Mouse (Mus musculus) heart, embryonic 11.5 days (tissue): ENCODE results near the gene Nkd2. TPM values are rescaled to one million over a fixed set of nuclear protein-coding genes. Genes with fewer than 3 reads are reported as not detected.

ENCODE experiments used
- ATAC-seq: fragments of 200-750 bp; cut with Nextera tagmentation; replicated peaks from 2 replicates; pipeline ENCODE4 v1.8.0; 2017; ENCODE audit warnings: moderate library complexity; ENCODE audit not compliant: insufficient number of reproducible peaks, low FRiP score, low TSS enrichment
- H3K27ac ChIP-seq: fragments of 300-500 bp; sonication (generic); 2 replicates; pipeline ENCODE4 v1.5.1; 2014; ENCODE audit warnings: mild to moderate bottlenecking, low read depth, low read length
- H3K27me3 ChIP-seq: fragments of 300-500 bp; sonication (generic); 2 replicates; pipeline ENCODE4 v1.6.1; 2014; ENCODE audit warnings: mild to moderate bottlenecking, low read length, mixed read lengths; ENCODE audit not compliant: control insufficient read depth, insufficient read depth
- H3K36me3 ChIP-seq: fragments of 300-500 bp; sonication (generic); 2 replicates; pipeline ENCODE4 v1.6.1; 2014; ENCODE audit warnings: mild to moderate bottlenecking, low read length, moderate library complexity, mixed read lengths; ENCODE audit not compliant: control insufficient read depth, insufficient read depth
- H3K4me1 ChIP-seq: fragments of 300-500 bp; sonication (generic); 2 replicates; pipeline ENCODE4 v1.6.1; 2014; ENCODE audit warnings: low read length; ENCODE audit not compliant: control insufficient read depth, insufficient read depth
- H3K4me2 ChIP-seq: fragments of 300-500 bp; sonication (generic); 2 replicates; pipeline ENCODE4 v1.6.1; 2014; ENCODE audit warnings: mild to moderate bottlenecking, moderate library complexity
- H3K4me3 ChIP-seq: fragments of 300-500 bp; sonication (generic); 2 replicates; pipeline ENCODE4 v1.5.1; 2014; ENCODE audit warnings: low read depth, low read length
- H3K9ac ChIP-seq: fragments of 300-500 bp; sonication (generic); 2 replicates; pipeline ENCODE4 v1.6.1; 2014; ENCODE audit warnings: mild to moderate bottlenecking, low read depth, low read length, moderate library complexity
- H3K9me3 ChIP-seq: fragments of 300-500 bp; sonication (generic); replicated peaks from 2 replicates; pipeline ENCODE4 v1.6.1; 2016; ENCODE audit warnings: low read length; ENCODE audit not compliant: control insufficient read depth
- WGBS: fragments of 180-500 bp; shearing (Covaris S2); extraction: QIAGEN DNeasy Blood & Tissue Kit; methylation state at CpG from one replicate; pipeline ENCODE4 v1.1.7; 2014; ENCODE audit not compliant: insufficient replicate concordance; 5-methylcytosine and 5-hydroxymethylcytosine counted together
- polyA plus RNA-seq: library from polyadenylated mRNA; unstranded; fragments of >200 nt; fragmentation: Nextera tagmentation; extraction: Ambion mirVana; gene quantifications from 2 replicates; pipeline ENCODE4 v1.2.1, GENCODE M21; 2014

The Nkd2 gene
- polyA plus RNA-seq, 1 experiment from 2014 or later: 2.4 TPM

DNA sequence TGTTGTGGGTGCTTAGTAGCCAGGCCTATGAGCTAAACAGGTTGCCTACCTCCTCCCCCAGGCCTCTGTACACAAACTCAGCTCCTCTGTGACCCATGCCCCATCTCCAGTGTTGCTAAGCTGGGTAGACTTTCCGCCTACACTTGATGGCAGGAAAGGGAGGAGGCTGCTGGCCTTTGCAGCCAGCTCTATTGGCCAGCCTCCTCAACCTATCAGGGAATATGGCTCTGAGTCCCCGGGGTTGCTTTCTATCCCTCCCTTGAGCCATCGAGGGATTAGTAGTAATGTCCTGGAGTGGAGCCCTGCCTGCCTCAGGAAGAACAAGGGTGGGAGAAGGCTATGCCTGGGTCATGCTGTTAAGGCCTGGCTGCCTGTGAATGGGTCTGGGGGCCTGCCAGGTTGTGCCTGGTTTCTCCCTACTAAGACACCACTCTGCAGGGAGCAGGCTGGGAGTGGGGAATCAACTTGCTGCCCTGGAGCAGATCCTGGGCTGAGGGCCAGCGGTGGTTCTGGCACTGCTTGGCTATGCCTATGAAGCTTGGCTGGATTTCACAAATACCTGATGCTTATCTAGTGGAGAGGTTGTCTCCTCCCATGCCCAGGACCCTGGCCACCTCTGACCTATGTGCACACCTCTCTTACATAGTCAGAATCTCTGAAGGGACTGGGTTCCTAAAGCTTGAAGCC is 73.8 kb downstream of the Nkd2 start:
- H3K9me3 ChIP-seq: no peaks in the 10 kb centered on the region
- H3K4me1 ChIP-seq: peaks cover 33% of the 10 kb centered on the region
- H3K36me3 ChIP-seq: peaks cover 3% of the 10 kb centered on the region; the same call in 1 of the 2 replicates
- H3K27me3 ChIP-seq: no peaks in the 10 kb centered on the region
- H3K27ac ChIP-seq: no peak overlapping the region
- no peak overlapping the region for H3K4me3 ChIP-seq
- WGBS: 67% methylated on average over 4 of the region's 4 CpGs
- H3K9ac ChIP-seq: no peak overlapping the region
- no peak for ATAC-seq
- H3K4me2 ChIP-seq: no peak overlapping the region

- Histone ChIP-seq H3K36me3 (peaks cover 3% of the 10 kb centered on the region; the same call in 1 of the 2 replicates), H3K4me2 (no peak overlapping the region), H3K27me3 (no peaks in the 10 kb centered on the region), H3K4me3 (no peak overlapping the region), H3K9ac (no peak overlapping the region), H3K9me3 (no peaks in the 10 kb centered on the region), H3K4me1 (peaks cover 40% of the 10 kb centered on the region), H3K27ac (no peak overlapping the region)
- no peak for ATAC-seq
- WGBS: 45% methylated on average over 2 of the region's 2 CpGs
These were observed 74.8 kb downstream of the Nkd2 start for GRCm38 (mm10) chr13:73772655-73773054.

- H3K4me1 ChIP-seq: peaks cover 49% of the 10 kb centered on the region
- WGBS: 53% methylated on average over 3 of the region's 3 CpGs
- H3K4me3 ChIP-seq: no peak overlapping the region
- no peak for ATAC-seq
- no peak overlapping the region for H3K9ac ChIP-seq
- H3K9me3 ChIP-seq: no peaks in the 10 kb centered on the region
- no peak overlapping the region for H3K4me2 ChIP-seq
- H3K27me3 ChIP-seq: no peaks in the 10 kb centered on the region
- peaks cover 3% of the 10 kb centered on the region; the same call in 1 of the 2 replicates for H3K36me3 ChIP-seq
- no peak overlapping the region for H3K27ac ChIP-seq
These were observed 76.3 kb downstream of the Nkd2 start for GRCm38 (mm10) chr13:73771131-73771530.

GRCm38 (mm10) chr13:73769916-73770682 is 77.3 kb downstream of the Nkd2 start:
- ATAC-seq: no peak
- Histone ChIP-seq H3K9me3 (no peaks in the 10 kb centered on the region), H3K9ac (no peak overlapping the region), H3K4me2 (no peak overlapping the region), H3K4me1 (peaks cover 49% of the 10 kb centered on the region), H3K36me3 (peaks cover 3% of the 10 kb centered on the region; the same call in 1 of the 2 replicates), H3K27ac (no peak overlapping the region), H3K27me3 (no peaks in the 10 kb centered on the region), H3K4me3 (no peak overlapping the region)
- 68% methylated on average over 4 of the region's 4 CpGs for WGBS

Other genes with a start within 250 kb of the Nkd2 start
- 119 and 129 TPM in 2 replicates for gene Clptm1l, start 243.6 kb downstream of the Nkd2 start, polyA plus RNA-seq
- gene Tert, start 220.7 kb downstream of the Nkd2 start, polyA plus RNA-seq: 2.3 and 3.5 TPM in 2 replicates
- gene Slc6a18, start 169.6 kb downstream of the Nkd2 start, polyA plus RNA-seq: not detected in 2 replicates
- gene Slc6a19, start 142.8 kb downstream of the Nkd2 start, polyA plus RNA-seq: not detected in 2 replicates
- gene Slc12a7, start 114.5 kb downstream of the Nkd2 start, polyA plus RNA-seq: 32.7 and 40.0 TPM in 2 replicates
- 36.5 and 37.5 TPM in 2 replicates for gene Trip13, start 90.2 kb upstream of the Nkd2 start, polyA plus RNA-seq
- gene Brd9, start 90.2 kb upstream of the Nkd2 start, polyA plus RNA-seq: 41.7 and 47.0 TPM in 2 replicates
- gene Zdhhc11, start 116.2 kb upstream of the Nkd2 start, polyA plus RNA-seq: not detected in 2 replicates
- gene Tppp, start 161.8 kb upstream of the Nkd2 start, polyA plus RNA-seq: 2.7 and 3.2 TPM in 2 replicates
- 11.2 and 18.8 TPM in 2 replicates for gene Cep72, start 214.7 kb upstream of the Nkd2 start, polyA plus RNA-seq